Mouse (Mus musculus): ENCODE data around the gene Gm42674.

Gm42674 gene

GRCm38 (mm10) chr3:90597736-90598135, 4.0 kb upstream of the Gm42674 start:
- CTCF ChIA-PET = no interaction called here

- CTCF ChIA-PET = no interaction called here
These were observed 3.5 kb upstream of the Gm42674 start for GRCm38 (mm10) chr3:90598212-90598611.

DNA sequence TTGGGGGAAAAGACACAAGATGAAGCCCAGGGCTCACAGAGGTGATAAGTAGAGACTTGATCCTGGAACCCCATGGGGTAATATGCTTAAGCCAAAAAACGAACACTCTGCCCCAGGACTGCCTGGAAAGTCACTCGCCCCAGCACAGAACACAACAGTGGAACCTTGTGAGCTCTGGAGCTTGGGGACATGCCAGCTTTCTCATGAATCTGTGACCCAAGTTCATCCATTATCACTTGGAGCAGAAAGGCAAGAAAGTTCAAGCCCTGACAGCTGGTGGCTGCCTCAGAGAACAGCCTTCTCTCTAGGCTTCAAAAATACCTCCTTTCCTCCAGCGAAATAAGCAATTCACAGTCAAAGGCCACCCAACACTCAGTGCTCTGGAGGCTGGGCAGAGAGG, 2.3 kb upstream of the Gm42674 start:
- CTCF ChIA-PET = no interaction called here

- CTCF ChIA-PET = interaction anchor here (0.7 kb wide), 1 partner anchor 12 kb away, joined by 4 read pairs; no protein-coding TSS in a partner anchor
These were observed 1.7 kb upstream of the Gm42674 start for GRCm38 (mm10) chr3:90600036-90600435.

DNA sequence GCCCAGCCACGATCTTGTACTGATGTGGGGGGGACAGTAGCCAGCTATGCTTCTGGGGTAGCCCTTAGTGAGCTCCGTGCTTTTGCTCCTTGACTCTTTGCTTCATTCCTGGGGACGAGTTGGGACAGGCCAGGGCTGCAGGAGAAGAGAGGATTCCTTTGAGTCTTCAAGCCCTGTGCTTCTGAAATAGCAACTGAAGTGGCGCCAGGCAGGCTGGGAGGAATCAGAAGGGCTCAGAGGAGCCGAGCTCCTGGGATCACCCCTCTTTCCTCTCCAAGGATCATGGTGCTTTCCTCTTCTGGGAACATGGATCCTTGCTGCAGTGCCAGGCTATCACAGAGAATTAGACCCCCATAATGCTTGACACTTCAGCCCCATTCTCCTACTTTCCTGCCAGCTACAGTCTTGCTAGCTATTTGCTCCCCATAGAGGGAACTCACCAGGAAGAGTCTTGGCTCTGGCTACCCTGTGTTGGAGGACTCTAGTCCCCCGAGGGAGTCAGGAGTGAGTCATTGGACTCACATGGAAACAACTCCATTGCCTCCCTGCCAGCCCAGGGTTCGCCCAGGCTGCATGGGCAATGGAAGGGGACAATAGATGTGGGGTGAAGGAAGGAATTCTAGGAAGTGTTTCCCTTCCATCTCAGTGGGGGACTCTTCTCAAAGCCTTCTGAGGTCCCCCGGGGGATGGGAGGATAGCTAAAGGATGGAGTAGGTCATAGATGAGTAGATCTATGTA, 1.1 kb upstream of the Gm42674 start:
- CTCF ChIA-PET = interaction anchor here (0.7 kb wide), 1 partner anchor 11 kb away, joined by 4 read pairs; no protein-coding TSS in a partner anchor

GRCm38 (mm10) chr3:90603623-90604022, 1.9 kb downstream of the Gm42674 start, which contains the start of gene S100a4:
Gene S100a4 (plus strand): TSS chr3:90603771.
- CTCF ChIA-PET = interaction anchor here (0.6 kb wide), 2 partner anchors 13 to 22 kb away, joined by 3 to 5 read pairs; no protein-coding TSS in a partner anchor

- CTCF ChIA-PET = interaction anchor here (0.6 kb wide), 2 partner anchors 12 to 23 kb away, joined by 3 to 5 read pairs; no protein-coding TSS in a partner anchor
These were observed 2.7 kb downstream of the Gm42674 start for GRCm38 (mm10) chr3:90604416-90604815.

DNA sequence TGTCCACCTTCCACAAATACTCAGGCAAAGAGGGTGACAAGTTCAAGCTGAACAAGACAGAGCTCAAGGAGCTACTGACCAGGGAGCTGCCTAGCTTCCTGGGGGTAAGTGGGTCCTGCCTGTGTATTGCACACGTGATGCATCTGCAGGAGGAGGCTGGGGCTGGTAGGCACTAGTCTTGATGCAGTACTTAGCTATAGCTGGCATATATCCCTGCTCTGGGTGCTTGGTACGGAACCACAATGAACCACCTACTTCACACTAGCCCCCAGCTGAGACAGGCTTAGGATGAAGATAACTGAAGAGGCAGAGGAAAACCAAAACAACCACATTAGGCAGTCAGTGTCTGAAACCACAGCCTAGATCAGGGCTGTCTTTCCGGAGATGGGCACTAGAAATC, 3.3 kb downstream of the Gm42674 start:
- CTCF ChIA-PET = no interaction called here

DNA sequence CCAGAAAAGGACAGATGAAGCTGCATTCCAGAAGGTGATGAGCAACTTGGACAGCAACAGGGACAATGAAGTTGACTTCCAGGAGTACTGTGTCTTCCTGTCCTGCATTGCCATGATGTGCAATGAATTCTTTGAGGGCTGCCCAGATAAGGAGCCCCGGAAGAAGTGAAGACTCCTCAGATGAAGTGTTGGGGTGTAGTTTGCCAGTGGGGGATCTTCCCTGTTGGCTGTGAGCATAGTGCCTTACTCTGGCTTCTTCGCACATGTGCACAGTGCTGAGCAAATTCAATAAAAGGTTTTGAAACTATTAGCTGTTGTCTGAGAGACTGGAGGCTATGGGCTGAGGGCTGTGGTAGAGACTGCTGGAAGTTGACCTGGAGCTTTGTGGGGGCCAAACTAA, 4.0 kb downstream of the Gm42674 start:
- CTCF ChIA-PET = interaction anchor here (0.6 kb wide), 1 partner anchor 15 kb away, joined by 26 read pairs; no protein-coding TSS in a partner anchor

DNA sequence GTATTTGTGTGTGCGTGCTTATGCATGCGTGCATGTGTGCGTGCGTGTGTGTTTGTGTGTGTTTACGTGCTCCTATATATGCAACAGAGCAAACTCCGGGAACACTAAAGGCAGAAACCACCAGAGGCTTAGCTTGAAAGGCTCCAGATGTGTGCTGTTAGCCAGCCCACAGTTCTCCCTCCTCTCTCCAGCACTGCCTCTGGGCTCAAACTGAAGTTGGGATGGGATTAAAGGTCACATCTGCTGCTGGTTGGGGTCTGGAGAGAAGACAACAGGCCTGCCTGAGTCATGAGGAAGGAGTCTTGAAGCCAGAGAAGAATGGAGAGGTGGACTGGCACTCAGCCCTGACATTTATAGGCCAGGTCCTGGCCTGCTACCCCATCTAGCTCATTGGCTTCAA, 4.5 kb downstream of the Gm42674 start:
- CTCF ChIA-PET = interaction anchor here (0.6 kb wide), 1 partner anchor 15 kb away, joined by 26 read pairs; no protein-coding TSS in a partner anchor

DNA sequence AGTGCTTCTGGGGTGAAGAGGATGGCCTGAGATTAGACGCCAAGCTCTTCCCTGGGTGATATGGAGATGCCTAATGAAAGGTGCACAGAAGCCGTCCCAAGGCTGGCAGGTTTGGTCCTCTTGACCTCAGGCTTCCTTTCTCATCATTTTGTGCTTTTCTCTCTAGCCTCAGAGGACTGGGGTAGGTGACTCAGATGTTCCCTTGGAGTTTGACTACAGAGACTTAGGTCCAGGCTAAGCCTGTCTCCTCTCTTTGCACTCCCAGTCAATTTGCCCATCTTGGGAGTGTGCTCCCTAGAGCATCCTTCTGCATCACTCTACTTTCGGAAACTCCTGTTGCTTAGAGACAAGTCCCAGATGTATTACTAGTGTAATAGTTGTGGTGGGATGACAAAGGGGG, 5.7 kb downstream of the Gm42674 start:
- CTCF ChIA-PET = interaction anchor here (0.6 kb wide), 1 partner anchor 19 kb away, joined by 3 read pairs; no protein-coding TSS in a partner anchor

DNA sequence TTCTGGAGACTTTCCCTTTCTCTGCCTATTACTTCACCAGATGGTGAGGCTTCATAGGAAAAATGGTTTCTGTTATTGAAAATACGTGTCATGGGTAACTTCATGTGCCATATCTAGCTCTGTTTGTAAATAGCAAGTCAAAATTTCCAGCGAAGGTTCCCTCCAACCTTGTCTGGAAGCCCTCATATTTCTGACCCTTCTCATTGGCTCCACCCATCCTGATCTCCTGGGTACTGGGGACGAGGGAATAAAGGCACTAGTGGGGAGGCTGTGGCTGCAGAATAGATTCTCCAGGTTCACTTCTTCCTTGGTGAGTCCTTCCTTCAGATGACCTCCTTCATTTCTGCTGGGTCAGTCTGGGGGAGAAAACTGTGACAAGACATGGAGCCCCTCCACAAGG, 6.5 kb downstream of the Gm42674 start, which contains the start of gene S100a5:
S100a5 (plus strand) TSS at position 301 of the 400 bp plus-strand sequence.
- CTCF ChIA-PET = interaction anchor here (0.6 kb wide), 1 partner anchor 10 kb away, joined by 3 read pairs; no protein-coding TSS in a partner anchor

GRCm38 (mm10) chr3:90609102-90609501, 7.4 kb downstream of the Gm42674 start:
- CTCF ChIA-PET = interaction anchor here (0.6 to 1.1 kb wide), 3 partner anchors 10 to 202 kb away, joined by 3 to 5 read pairs (median 3); no protein-coding TSS in a partner anchor

GRCm38 (mm10) chr3:90611494-90611893, 9.8 kb downstream of the Gm42674 start:
- CTCF ChIA-PET = interaction anchor here (0.9 to 1.4 kb wide), 2 partner anchors 11 to 25 kb away, joined by 4 to 8 read pairs; no protein-coding TSS in a partner anchor

GRCm38 (mm10) chr3:90612061-90612460, 10.4 kb downstream of the Gm42674 start:
- CTCF ChIA-PET = interaction anchor here (0.6 to 1.4 kb wide), 4 partner anchors 12 to 217 kb away, joined by 3 to 18 read pairs (median 6); no protein-coding TSS in a partner anchor

DNA sequence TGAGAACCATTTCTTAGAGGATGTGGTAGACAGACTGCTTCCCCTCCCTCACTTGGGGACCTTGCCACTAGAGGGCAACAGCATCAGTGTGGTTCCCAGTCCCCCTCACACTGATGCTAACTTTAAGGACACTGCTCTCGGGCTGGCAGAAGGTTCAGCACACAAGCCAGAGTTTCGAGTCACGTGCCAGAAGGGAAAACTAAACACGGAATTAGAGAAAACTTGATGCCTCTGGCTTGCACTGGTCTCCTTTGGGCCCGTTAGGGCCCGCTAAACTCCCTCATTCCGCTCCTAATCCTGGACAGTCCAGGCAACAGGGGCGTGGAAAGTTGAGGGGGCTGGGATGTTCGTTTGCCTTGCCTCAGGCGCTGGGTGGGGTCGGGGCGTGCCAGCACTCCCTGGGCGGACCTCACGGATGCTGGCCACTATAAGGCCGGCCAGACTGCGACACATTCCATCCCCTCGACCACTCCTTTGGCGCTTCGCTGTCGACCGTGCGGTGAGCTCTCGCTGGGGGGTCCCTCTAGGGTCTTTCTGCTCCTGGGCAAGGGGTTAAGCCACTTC, 11.1 kb downstream of the Gm42674 start, which contains the start of gene S100a6:
S100a6 (plus strand) TSS at position 155 of the 564 bp plus-strand sequence.
- CTCF ChIA-PET = interaction anchor here (0.6 to 1.4 kb wide), 4 partner anchors 12 to 218 kb away, joined by 3 to 18 read pairs (median 6); no protein-coding TSS in a partner anchor

DNA sequence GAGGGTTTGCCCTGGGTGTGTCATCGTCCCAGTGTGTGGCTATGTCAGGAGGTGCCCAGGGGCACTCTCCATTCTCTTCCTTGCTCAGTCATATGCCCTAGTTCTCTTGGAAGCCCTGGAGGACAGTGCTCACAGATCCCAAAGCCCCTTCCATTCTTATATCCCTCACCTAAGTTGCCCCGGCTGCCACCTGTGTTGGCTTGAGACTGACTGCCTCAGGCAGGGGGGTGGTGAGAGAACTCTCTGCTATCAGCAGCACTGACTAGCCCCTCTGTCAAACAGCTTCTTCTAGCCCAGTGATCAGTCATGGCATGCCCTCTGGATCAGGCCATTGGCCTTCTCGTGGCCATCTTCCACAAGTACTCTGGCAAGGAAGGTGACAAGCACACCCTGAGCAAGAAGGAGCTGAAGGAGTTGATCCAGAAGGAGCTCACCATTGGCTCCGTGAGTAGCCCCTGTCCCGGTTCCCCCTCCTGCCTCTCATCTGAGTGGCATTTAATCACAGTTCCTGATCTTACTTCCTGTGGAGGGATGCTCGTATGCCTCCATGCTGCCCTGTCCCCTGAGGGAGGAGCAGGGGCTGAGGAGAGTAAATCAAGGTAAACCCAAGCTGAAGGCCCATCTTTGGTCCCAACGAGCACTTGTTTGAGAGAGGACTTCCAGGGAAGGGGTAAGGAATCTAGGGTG, 11.9 kb downstream of the Gm42674 start:
- CTCF ChIA-PET = interaction anchor here (0.9 to 3.8 kb wide), 2 partner anchors 10 to 27 kb away, joined by 4 to 20 read pairs; no protein-coding TSS in a partner anchor

GRCm38 (mm10) chr3:90614148-90614530, 12.4 kb downstream of the Gm42674 start:
- CTCF ChIA-PET = interaction anchor here (0.9 to 3.8 kb wide), 3 partner anchors 9 to 32 kb away, joined by 4 to 20 read pairs (median 8); no protein-coding TSS in a partner anchor

DNA sequence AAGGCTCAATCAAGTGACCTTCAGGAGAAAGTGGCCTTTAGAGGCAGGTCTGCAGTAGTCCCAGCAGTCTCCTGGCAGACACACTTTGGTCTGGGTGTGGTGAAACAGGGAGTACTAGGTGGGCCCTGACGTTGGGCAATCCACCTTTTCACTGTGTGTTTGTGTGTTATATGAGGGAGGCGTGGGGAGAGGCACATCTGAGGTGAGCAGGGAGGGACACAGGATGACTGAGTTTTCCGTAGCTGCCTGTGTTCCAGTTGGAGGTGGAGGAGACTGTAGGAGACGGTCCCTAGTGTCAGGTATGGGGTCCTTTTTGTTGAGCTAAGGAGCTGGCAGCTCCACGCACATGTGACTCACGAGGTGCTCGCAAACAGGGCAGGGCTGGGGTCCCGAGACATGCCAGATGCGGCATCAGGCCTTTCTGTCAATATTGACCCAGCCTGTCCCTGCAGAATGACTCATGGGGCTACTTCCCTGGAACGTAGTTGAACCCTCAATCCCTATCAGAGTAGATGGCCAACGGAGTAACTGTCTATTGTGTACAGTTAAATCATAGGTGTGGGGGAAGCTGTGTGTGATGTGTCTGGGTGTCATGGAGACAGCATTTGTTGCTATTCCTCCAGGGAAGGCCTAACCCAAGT, 13.0 kb downstream of the Gm42674 start:
- CTCF ChIA-PET = interaction anchor here (0.6 to 3.8 kb wide), 4 partner anchors 9 to 102 kb away, joined by 3 to 20 read pairs (median 6); no protein-coding TSS in a partner anchor

- CTCF ChIA-PET = interaction anchor here (2.3 to 3.8 kb wide), 2 partner anchors 29 to 33 kb away, joined by 8 to 20 read pairs; no protein-coding TSS in a partner anchor
These were observed 13.7 kb downstream of the Gm42674 start for GRCm38 (mm10) chr3:90615415-90615814.
